Mouse (Mus musculus) bone marrow macrophage, adult 2 months (primary cell): ENCODE results near the gene Gm3893. TPM values are rescaled to one million over a fixed set of nuclear protein-coding genes. Genes with fewer than 3 reads are reported as not detected.
"Not testable (repeated sequence)": the region's sequence is repeated elsewhere in the genome, so short reads cannot be mapped to it uniquely, and the experiment has no call there.

Experiments used
- H3K27ac ChIP-seq: 2 replicates; pipeline ENCODE4 v1.5.1; 2012; ENCODE audit warnings: low read depth, low read length; ENCODE audit not compliant: insufficient read depth
- H3K4me1 ChIP-seq: 2 replicates; pipeline ENCODE4 v1.6.1; 2012; ENCODE audit warnings: low read length; ENCODE audit not compliant: control insufficient read depth, insufficient read depth
- H3K4me3 ChIP-seq: 2 replicates; pipeline ENCODE4 v1.5.1; 2012; ENCODE audit warnings: mild to moderate bottlenecking, low read length, moderate library complexity; ENCODE audit not compliant: insufficient read depth
- polyA plus RNA-seq: library from polyadenylated mRNA; stranded (reverse); fragments of >200 nt; gene quantifications from 2 replicates; pipeline ENCODE4 v1.2.4, GENCODE M21; 2012; ENCODE audit not compliant: missing spikeins, insufficient read depth, insufficient read length

The Gm3893 gene
- polyA plus RNA-seq: not detected in 2 replicates

- not testable (repeated sequence) for H3K27ac ChIP-seq, H3K4me1 ChIP-seq, H3K4me3 ChIP-seq
Measured at GRCm38 (mm10) chr4:42090907-42091306, at the start of gene Gm3893. Gm3893 (plus strand) TSS chr4:42091207.

- H3K4me1 ChIP-seq, H3K4me3 ChIP-seq, H3K27ac ChIP-seq: not testable (repeated sequence)
Measured at GRCm38 (mm10) chr4:42114517-42114916, 23.5 kb downstream of the Gm3893 start, which contains the start of gene Gm13304. Gm13304 (plus strand) TSS chr4:42114817.

Other genes with a start within 250 kb of the Gm3893 start
- not detected in 2 replicates for gene Gm21541, start 187.6 kb upstream of the Gm3893 start, polyA plus RNA-seq
- 2.0 and 2.8 TPM in 2 replicates for gene Gm20878, start 149.6 kb upstream of the Gm3893 start, polyA plus RNA-seq
- gene Fam205a4, start 125.1 kb upstream of the Gm3893 start, polyA plus RNA-seq: not detected in 2 replicates
- gene Gm21093, start 56.5 kb upstream of the Gm3893 start, polyA plus RNA-seq: not detected in 2 replicates
- gene Gm13304, start 23.6 kb downstream of the Gm3893 start, polyA plus RNA-seq: not detected in 2 replicates
- gene Gm13306, start 62.2 kb downstream of the Gm3893 start, polyA plus RNA-seq: not detected in 2 replicates
- not detected in 2 replicates for gene Gm13305, start 77.4 kb downstream of the Gm3893 start, polyA plus RNA-seq
- gene Gm10600, start 149.4 kb downstream of the Gm3893 start, polyA plus RNA-seq: not detected in 2 replicates
- gene Ccl21b, start 164.6 kb downstream of the Gm3893 start, polyA plus RNA-seq: not detected in 2 replicates
- not detected in 2 replicates for gene Gm21953, start 203.1 kb downstream of the Gm3893 start, polyA plus RNA-seq
- gene Fam205a3, start 227.1 kb downstream of the Gm3893 start, polyA plus RNA-seq: not detected in 2 replicates